12 mouse cellular contexts compared by ENCODE assay signal in the genomic region with DNA sequence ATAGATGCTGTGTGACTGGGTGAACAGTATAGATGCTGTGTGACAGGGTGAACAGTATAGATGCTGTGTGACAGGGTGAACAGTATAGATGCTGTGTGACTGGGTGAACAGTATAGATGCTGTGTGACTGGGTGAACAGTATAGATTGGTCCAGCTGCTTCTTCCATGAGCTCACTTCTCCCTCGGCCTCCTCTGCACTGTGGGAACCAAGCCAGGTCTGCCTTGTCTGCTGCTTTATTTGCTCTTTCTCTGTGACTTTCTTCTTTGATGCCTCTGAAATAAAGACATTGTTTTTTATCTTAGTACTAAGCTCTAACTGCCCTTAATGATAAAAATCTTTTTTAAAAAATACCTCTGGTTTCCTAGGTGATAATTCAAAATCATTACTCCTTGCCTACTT.
"Had no signal": no experiment of that assay in that cellular context is flagged by ENCODE, and none has a peak within 500 bp of the region (broad histone marks: within the 10 kb centered on the region; RNA-seq: fewer than 3 reads in every experiment).

No protein-coding gene starts in this region.

- DNase-seq: lung, adult 18-20 months; lung, embryonic 14.5 days; lung, postnatal 10 days; lung, postnatal 4 days; midbrain, embryonic 14.5 days; retina, postnatal 1 day; right cerebral cortex, postnatal 25 days; spleen, adult 18-20 months; thymus, adult 18-20 months; thymus, postnatal 14 days; thymus, postnatal 36 days had no signal

- ATAC-seq: midbrain, embryonic 16.5 days had no signal
